Mouse (Mus musculus) stomach, embryonic 15.5 days (tissue): ENCODE results near the gene Vstm5. TPM values are rescaled to one million over a fixed set of nuclear protein-coding genes. Genes with fewer than 3 reads are reported as not detected.
"Not testable (repeated sequence)": the region's sequence is repeated elsewhere in the genome, so short reads cannot be mapped to it uniquely, and the experiment has no call there.

ENCODE experiments used
- ATAC-seq: fragments of 200-750 bp; cut with Nextera tagmentation; 2 replicates; pipeline ENCODE4 v1.8.0; 2017; ENCODE audit warnings: low read depth, moderate number of reproducible peaks, moderate TSS enrichment; ENCODE audit not compliant: insufficient read depth, low FRiP score
- H3K27ac ChIP-seq: fragments of 300-500 bp; sonication (generic); 2 replicates; pipeline ENCODE4 v1.5.1; 2015; ENCODE audit warnings: mild to moderate bottlenecking, inconsistent platforms
- H3K27me3 ChIP-seq: fragments of 300-500 bp; sonication (generic); replicated peaks from 2 replicates; pipeline ENCODE4 v1.6.1; 2015; ENCODE audit warnings: inconsistent platforms
- H3K36me3 ChIP-seq: fragments of 300-500 bp; sonication (generic); 2 replicates; pipeline ENCODE4 v1.6.1; 2015; ENCODE audit warnings: inconsistent platforms
- H3K4me1 ChIP-seq: fragments of 300-500 bp; sonication (generic); 2 replicates; pipeline ENCODE4 v1.6.1; 2015; ENCODE audit warnings: inconsistent platforms
- H3K4me2 ChIP-seq: fragments of 300-500 bp; sonication (generic); 2 replicates; pipeline ENCODE4 v1.6.1; 2015; ENCODE audit warnings: mild to moderate bottlenecking, inconsistent platforms
- H3K4me3 ChIP-seq: fragments of 300-500 bp; sonication (generic); replicated peaks from 2 replicates; pipeline ENCODE4 v1.5.1; 2015; ENCODE audit warnings: inconsistent platforms
- H3K9ac ChIP-seq: fragments of 300-500 bp; sonication (generic); 2 replicates; pipeline ENCODE4 v1.6.1; 2015; ENCODE audit warnings: inconsistent platforms
- H3K9me3 ChIP-seq: fragments of 300-500 bp; sonication (generic); 2 replicates; pipeline ENCODE4 v1.6.1; 2016; ENCODE audit warnings: inconsistent platforms
- WGBS: fragments of 180-500 bp; shearing (Covaris S2); methylation state at CpG from one replicate; pipeline ENCODE4 v1.1.7; 2015; 5-methylcytosine and 5-hydroxymethylcytosine counted together
- polyA plus RNA-seq: library from polyadenylated mRNA; unstranded; fragments of >200 nt; fragmentation: Nextera tagmentation; extraction: Ambion mirVana; gene quantifications from 2 replicates; pipeline ENCODE4 v1.2.1, GENCODE M21; 2015

The Vstm5 gene
- polyA plus RNA-seq = 6.4 and 6.5 TPM in 2 replicates

DNA sequence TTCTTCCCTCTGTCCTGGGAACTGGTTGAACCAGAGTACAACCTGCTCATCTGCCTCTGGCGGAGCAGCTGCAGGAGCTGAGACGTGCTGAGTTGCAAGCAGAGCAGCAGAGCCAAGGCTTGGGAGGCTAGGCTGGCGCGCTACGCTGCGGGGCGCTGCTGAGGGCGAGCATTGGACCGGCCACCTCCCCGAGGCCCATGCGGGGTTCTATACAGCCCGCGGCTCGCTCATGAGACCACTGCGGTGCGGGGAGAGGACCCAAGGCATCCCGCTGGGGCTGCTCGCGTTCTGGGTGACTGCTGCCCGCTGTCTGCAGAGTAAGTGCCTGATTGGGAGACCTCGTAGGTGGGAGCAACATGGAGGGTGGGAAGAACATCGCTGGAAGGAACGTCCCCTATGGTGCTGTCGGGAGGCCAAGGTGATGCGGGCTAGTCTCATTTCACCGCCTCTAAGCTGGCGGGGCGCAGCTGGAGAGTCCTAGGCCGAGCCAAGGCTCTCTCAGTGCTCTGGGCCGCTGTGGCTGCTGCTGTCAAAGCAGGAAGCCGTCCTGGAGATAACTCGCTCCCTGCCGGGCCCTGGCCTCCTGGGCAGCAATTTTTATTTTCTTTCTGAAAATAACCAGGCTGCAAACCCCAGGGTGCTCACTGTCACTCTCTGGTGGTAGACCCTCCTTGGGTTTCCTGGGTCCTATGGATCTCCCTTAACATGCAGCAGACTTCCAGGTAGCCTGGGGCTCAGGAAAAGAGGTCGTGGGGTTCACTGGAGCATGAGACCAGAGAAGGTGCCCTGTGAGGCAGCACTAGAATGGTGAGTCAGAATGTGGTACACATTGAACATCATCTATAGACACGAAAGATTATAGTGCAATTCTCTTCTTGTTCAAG is at the start of gene Vstm5:
Gene Vstm5 (plus strand): TSS at position 4 of the 884 bp plus-strand sequence.
- ATAC-seq = peak; percentile 67
- Histone ChIP-seq H3K9ac (peak within 1 kb of the TSS; percentile 45; the same call in 1 of the 2 replicates), H3K4me3 (peak within 1 kb of the TSS; percentile 50), H3K27ac (peak within 1 kb of the TSS; percentile 41; the same call in 1 of the 2 replicates), H3K27me3 (no peaks in the 10 kb centered on the region), H3K9me3 (no peaks in the 10 kb centered on the region), H3K4me1 (peaks cover 11% of the 10 kb centered on the region; the same call in 1 of the 2 replicates), H3K4me2 (peak within 1 kb of the TSS; percentile 93), H3K36me3 (no peaks in the 10 kb centered on the region)
- 6% methylated on average over 35 of the region's 35 CpGs for WGBS

DNA sequence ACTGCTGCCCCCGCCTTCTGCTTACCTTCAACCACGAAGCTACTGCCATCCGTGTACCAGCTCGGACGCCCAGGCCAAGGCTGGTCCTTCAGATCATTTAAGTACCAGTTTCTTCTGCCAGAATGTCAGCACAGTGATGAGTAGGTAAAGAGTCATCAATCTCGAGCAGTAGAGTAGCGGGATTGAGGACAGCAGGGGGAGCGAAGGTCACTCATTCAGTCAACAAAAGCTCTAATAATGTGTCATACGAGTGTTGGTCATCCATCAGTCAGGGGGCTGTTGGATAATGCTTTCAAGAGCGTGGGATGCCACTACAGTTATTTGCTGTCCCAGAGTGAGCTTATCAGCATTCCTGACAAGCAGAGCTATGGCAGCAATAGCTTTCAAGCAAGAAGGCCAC is 44.0 kb upstream of the Vstm5 start:
- not testable (repeated sequence) for H3K4me2 ChIP-seq, H3K27me3 ChIP-seq, H3K4me3 ChIP-seq, H3K9ac ChIP-seq, H3K27ac ChIP-seq, H3K9me3 ChIP-seq, ATAC-seq, H3K4me1 ChIP-seq, H3K36me3 ChIP-seq
- 55% methylated on average over 10 of the region's 10 CpGs for WGBS

DNA sequence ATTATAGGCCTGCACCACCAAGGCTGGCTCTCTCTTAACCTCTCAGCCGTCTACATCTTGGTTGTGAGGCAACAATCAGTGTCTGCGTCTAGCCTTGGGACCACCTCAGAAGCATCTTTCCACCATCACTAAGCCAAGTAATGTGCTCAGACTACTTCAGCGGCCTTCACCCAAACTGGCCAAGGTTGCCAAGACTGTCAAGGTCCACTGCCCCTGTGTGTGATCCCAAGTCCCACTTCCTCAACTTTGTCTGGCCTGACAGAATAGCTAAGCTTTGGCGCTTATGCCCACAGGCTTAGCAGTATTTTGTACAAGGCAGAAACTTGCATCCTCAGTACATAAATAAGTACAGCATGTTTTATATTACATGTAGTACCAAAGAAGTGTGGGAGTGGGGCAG is 32.2 kb upstream of the Vstm5 start:
- WGBS = 95% methylated on average over 4 of the region's 4 CpGs
- no peak for ATAC-seq
- no peak overlapping the region for H3K4me3 ChIP-seq
- no peaks in the 10 kb centered on the region for H3K4me1 ChIP-seq
- H3K4me2 ChIP-seq = no peak overlapping the region
- no peaks in the 10 kb centered on the region for H3K9me3 ChIP-seq
- H3K9ac ChIP-seq = no peak overlapping the region
- H3K36me3 ChIP-seq = no peaks in the 10 kb centered on the region
- H3K27me3 ChIP-seq = no peaks in the 10 kb centered on the region
- no peak overlapping the region for H3K27ac ChIP-seq

DNA sequence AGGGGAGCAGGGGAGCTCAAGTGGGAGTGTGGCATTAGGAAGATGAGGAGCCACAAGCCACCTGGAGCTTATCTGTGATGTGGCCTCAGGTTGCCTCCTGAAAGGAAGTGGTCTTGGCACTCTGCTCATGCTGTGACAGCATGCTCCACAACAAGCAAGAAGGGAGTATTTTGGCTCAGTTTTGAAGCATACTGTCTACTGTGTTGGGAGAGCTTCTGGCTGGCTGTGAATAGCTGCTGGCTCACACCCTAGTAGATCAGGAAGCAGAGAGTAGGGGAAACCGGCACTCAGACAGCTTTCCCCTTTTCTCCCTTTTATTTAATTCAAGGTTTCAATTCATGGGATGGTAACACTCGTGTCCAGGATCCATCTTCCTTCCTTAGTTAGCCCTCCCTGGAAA is 29.5 kb upstream of the Vstm5 start:
- no peak for ATAC-seq
- WGBS = 71% methylated on average over 2 of the region's 2 CpGs
- Histone ChIP-seq H3K9me3 (no peaks in the 10 kb centered on the region), H3K4me2 (no peak overlapping the region), H3K27ac (no peak overlapping the region), H3K4me3 (no peak overlapping the region), H3K4me1 (no peaks in the 10 kb centered on the region), H3K36me3 (no peaks in the 10 kb centered on the region), H3K9ac (no peak overlapping the region), H3K27me3 (no peaks in the 10 kb centered on the region)

DNA sequence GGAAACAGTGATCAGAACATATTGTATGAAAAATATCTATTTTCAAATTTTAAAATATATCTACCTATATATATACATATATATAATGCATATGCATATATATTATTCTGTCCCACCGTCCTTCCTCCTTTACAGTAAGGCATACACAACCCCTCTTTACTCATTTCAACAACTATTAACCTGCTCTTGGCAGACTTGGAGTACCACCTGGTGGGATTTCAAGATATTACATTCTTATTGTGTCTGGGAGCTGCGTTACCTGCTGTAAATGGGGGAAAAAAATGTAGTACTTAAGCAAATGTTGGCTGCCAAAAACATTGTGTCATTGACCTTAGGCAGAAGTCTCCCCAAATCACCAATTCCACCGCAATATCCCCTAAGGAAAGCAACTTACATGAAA is 27.0 kb upstream of the Vstm5 start:
- H3K4me3 ChIP-seq = no peak overlapping the region
- no peak for ATAC-seq
- no peaks in the 10 kb centered on the region for H3K4me1 ChIP-seq
- no peak overlapping the region for H3K9ac ChIP-seq
- H3K27me3 ChIP-seq = no peaks in the 10 kb centered on the region
- no peak overlapping the region for H3K4me2 ChIP-seq
- no peaks in the 10 kb centered on the region for H3K9me3 ChIP-seq
- WGBS = 76% methylated on average over 3 of the region's 3 CpGs
- no peaks in the 10 kb centered on the region for H3K36me3 ChIP-seq
- no peak overlapping the region for H3K27ac ChIP-seq

DNA sequence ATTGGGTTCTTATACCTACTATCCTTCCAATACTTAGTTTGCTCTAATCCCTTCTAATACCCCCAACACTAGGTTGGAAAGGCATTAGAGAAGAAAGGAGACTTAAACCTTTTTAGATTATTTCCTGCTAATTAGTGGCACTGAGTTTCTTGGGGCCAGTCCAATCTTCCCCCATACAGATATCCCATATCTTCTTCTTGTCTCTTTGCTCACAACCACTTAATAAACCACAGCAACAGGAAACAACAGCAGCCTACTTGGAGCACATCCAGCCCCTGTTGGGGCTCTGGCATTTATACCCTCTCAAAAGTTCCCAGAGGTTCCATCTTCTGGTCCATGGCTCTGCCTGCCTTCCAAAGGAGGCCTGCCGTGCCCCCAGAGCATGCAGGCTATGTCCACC is 25.1 kb upstream of the Vstm5 start:
- Histone ChIP-seq H3K27me3 (no peaks in the 10 kb centered on the region), H3K4me2 (no peak overlapping the region), H3K4me1 (no peaks in the 10 kb centered on the region), H3K9me3 (no peaks in the 10 kb centered on the region), H3K4me3 (no peak overlapping the region), H3K27ac (no peak overlapping the region), H3K36me3 (no peaks in the 10 kb centered on the region), H3K9ac (no peak overlapping the region)
- no peak for ATAC-seq
- 80% methylated on average over 1 of the region's 1 CpGs for WGBS

DNA sequence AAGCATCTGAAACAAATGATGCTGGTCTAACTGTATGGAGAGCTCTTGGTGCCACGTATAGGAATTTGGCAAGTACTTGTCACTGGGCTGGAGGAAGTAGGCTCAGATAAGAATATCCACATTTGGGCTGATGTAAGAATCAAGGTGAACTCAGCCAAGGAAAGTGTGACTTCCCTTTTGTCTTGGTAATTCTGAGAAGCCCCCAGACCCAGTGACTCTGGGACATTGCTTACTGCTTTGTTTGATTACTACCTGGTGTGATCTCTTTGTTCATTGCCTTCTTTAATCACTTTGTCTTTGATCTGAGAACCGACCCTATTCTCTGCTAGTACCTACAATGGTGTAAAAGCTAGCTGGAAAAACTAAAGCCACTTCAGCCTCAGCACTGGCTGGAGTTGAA is 13.9 kb upstream of the Vstm5 start:
- Histone ChIP-seq H3K36me3 (no peaks in the 10 kb centered on the region), H3K27ac (no peak overlapping the region), H3K9ac (no peak overlapping the region), H3K27me3 (no peaks in the 10 kb centered on the region), H3K4me3 (no peak overlapping the region), H3K4me2 (no peak overlapping the region), H3K4me1 (no peaks in the 10 kb centered on the region), H3K9me3 (no peaks in the 10 kb centered on the region)
- no peak for ATAC-seq
- WGBS = 38% methylated on average over 2 of the region's 2 CpGs

DNA sequence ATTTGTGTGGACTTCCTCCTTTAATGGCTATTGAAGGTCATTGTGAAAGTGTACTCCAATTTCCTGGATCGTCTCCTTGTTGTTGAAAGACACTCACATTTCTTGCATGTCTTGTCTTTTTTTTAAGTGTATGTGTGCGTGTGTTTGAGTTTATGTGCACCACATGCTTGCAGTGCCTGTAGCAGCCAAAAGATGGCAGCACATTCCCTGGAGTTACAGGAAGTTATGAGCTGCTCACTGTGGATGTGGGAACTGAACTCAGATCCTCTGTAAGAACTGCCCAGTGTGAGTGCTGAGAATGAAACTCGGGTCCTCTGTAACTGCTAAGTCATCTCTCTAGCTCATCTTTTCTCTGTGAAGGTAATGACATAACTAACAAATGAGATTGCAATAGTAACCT is 6.4 kb upstream of the Vstm5 start:
- no peak overlapping the region for H3K9ac ChIP-seq
- ATAC-seq = no peak
- no peaks in the 10 kb centered on the region for H3K9me3 ChIP-seq
- H3K4me3 ChIP-seq = no peak overlapping the region
- no peak overlapping the region for H3K27ac ChIP-seq
- H3K36me3 ChIP-seq = no peaks in the 10 kb centered on the region
- H3K27me3 ChIP-seq = no peaks in the 10 kb centered on the region
- 86% methylated on average over 3 of the region's 3 CpGs for WGBS
- no peaks in the 10 kb centered on the region for H3K4me1 ChIP-seq
- no peak overlapping the region for H3K4me2 ChIP-seq

DNA sequence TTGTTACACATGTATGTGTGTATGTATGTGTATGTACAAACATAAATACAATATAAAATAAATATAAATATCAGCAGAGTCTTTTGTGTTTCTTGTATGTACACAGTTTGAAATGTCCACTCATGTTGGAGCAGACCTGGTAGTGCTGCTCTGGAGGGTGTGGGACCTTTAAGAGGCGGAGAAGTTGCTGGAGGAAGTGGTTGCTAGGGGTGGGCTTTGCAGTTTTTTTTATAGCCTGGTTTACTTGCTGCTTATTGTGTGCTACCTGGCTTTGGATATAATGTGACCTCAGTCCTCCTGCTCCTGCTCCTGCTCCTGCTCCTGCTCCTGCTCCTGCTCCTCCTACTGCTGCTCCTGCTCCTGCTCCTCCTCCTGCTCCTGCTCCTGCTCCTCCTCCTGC is 5.2 kb upstream of the Vstm5 start:
- H3K36me3 ChIP-seq = no peaks in the 10 kb centered on the region
- no peak overlapping the region for H3K4me3 ChIP-seq
- H3K4me1 ChIP-seq = 0 out of 2 replicates have a peak, but pooled peaks cover 3% of the 10 kb centered on the region
- H3K9ac ChIP-seq = no peak overlapping the region
- H3K27ac ChIP-seq = no peak overlapping the region
- no peaks in the 10 kb centered on the region for H3K9me3 ChIP-seq
- no peak for ATAC-seq
- H3K27me3 ChIP-seq = no peaks in the 10 kb centered on the region
- no peak overlapping the region for H3K4me2 ChIP-seq
- 89% methylated on average over 1 of the region's 1 CpGs for WGBS

DNA sequence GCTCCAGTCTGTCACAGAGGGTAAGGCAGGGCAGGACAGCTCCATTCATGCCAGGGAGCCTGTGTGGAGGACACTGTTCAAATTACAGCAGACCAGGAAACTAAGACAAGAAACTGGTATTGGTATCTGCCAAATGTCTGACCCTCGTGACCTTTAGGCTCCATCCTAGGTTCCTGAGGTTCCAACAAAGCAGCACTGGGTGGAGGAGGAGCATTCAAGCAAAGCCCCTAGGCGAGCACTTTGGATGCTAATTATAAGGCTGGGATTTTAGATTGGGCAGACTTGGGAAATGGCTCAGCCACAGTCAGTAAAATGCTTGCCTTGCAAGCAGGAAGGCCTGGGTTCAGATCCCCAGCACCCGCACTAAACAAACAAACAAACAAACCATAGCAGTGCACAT is 2.9 kb upstream of the Vstm5 start:
- no peak overlapping the region for H3K4me2 ChIP-seq
- H3K27ac ChIP-seq = no peak overlapping the region
- H3K9me3 ChIP-seq = no peaks in the 10 kb centered on the region
- no peak overlapping the region for H3K4me3 ChIP-seq
- 80% methylated on average over 3 of the region's 3 CpGs for WGBS
- no peak overlapping the region for H3K9ac ChIP-seq
- ATAC-seq = no peak
- H3K36me3 ChIP-seq = no peaks in the 10 kb centered on the region
- peaks cover 11% of the 10 kb centered on the region; the same call in 1 of the 2 replicates for H3K4me1 ChIP-seq
- H3K27me3 ChIP-seq = no peaks in the 10 kb centered on the region

DNA sequence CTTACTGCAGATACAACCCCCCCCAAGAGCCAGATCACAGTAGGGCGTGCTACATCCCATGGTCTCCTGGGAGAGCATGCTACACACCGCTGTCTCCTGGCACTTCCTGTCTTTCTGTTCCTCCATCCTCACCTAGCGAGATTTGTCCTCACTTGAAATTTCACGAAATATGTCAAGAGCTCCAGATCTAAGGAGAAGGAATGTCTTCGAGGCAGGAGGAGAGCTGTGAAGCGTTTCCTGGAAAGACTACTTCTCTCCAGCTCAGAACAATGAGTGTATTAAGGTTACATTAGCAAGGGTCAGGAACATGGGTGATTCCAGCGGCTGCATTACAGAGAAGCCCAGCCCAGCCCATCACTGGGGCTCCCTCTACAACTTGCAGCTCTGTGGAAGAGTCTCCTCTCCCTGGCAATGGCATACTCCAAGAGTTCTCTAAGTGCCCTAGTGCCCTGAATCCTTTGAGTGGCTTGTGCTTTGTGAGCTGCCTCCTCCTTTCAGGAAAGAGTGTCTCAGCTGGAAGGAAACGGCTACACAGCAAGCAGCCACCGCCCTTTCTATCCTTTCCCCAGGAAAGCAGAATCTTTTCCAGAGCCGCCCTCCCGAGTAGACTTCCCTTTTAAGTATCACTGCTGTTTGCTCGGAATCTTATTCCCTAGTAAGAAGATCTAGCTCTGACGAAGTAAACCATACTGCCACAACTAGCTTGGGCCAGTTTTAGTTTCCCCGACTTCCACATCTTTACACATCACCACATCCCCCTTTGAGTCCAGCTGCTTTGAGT is 1.1 kb upstream of the Vstm5 start:
- H3K27ac ChIP-seq = no peak overlapping the region
- 56% methylated on average over 14 of the region's 14 CpGs for WGBS
- ATAC-seq = no peak
- H3K27me3 ChIP-seq = no peaks in the 10 kb centered on the region
- no peak overlapping the region for H3K4me3 ChIP-seq
- no peaks in the 10 kb centered on the region for H3K36me3 ChIP-seq
- no peak overlapping the region for H3K9ac ChIP-seq
- H3K4me1 ChIP-seq = peaks cover 11% of the 10 kb centered on the region; the same call in 1 of the 2 replicates
- H3K4me2 ChIP-seq = no peak overlapping the region
- H3K9me3 ChIP-seq = no peaks in the 10 kb centered on the region
